Mouse (Mus musculus) kidney, embryonic 14.5 days (tissue): ENCODE results near the gene Esrra. TPM values are rescaled to one million over a fixed set of nuclear protein-coding genes. Genes with fewer than 3 reads are reported as not detected.
A peak's percentile ranks its signal among the peaks of the same experiment; 100 is the strongest.
"Not testable (repeated sequence)": the region's sequence is repeated elsewhere in the genome, so short reads cannot be mapped to it uniquely, and the experiment has no call there.

Experiments used
- ATAC-seq: fragments of 200-750 bp; cut with Nextera tagmentation; 2 replicates; pipeline ENCODE4 v1.8.0; 2017; ENCODE audit warnings: moderate number of reproducible peaks, mild to moderate bottlenecking, moderate TSS enrichment, moderate library complexity; ENCODE audit not compliant: low FRiP score, low TSS enrichment
- H3K27ac ChIP-seq: fragments of 300-500 bp; sonication (generic); 2 replicates; pipeline ENCODE4 v1.5.1; 2014; ENCODE audit warnings: low read depth, mild to moderate bottlenecking, low read length, moderate library complexity, mixed read lengths
- H3K27me3 ChIP-seq: fragments of 300-500 bp; sonication (generic); 2 replicates; pipeline ENCODE4 v1.6.1; 2014; ENCODE audit warnings: mild to moderate bottlenecking, low read length; ENCODE audit not compliant: control insufficient read depth, insufficient read depth
- H3K36me3 ChIP-seq: fragments of 300-500 bp; sonication (generic); 2 replicates; pipeline ENCODE4 v1.6.1; 2014; ENCODE audit warnings: low read length, mixed read lengths; ENCODE audit not compliant: control insufficient read depth, insufficient read depth
- H3K4me1 ChIP-seq: fragments of 300-500 bp; sonication (generic); 2 replicates; pipeline ENCODE4 v1.6.1; 2014; ENCODE audit warnings: low read length, mixed read lengths; ENCODE audit not compliant: control insufficient read depth, insufficient read depth
- H3K4me2 ChIP-seq: fragments of 300-500 bp; sonication (generic); replicated peaks from 2 replicates; pipeline ENCODE4 v1.6.1; 2014; ENCODE audit warnings: low read depth, mild to moderate bottlenecking, low read length
- H3K4me3 ChIP-seq: fragments of 300-500 bp; sonication (generic); 2 replicates; pipeline ENCODE4 v1.5.1; 2014; ENCODE audit warnings: mild to moderate bottlenecking, low read length
- H3K9ac ChIP-seq: fragments of 300-500 bp; sonication (generic); 2 replicates; pipeline ENCODE4 v1.6.1; 2014; ENCODE audit warnings: low read depth, mild to moderate bottlenecking, low read length, moderate library complexity
- H3K9me3 ChIP-seq: fragments of 300-500 bp; sonication (generic); 2 replicates; pipeline ENCODE4 v1.6.1; 2016; ENCODE audit warnings: low read length; ENCODE audit not compliant: control insufficient read depth
- WGBS: fragments of 180-500 bp; shearing (Covaris S2); extraction: QIAGEN DNeasy Blood & Tissue Kit; methylation state at CpG from one replicate; pipeline ENCODE4 v1.1.7; 2014; 5-methylcytosine and 5-hydroxymethylcytosine counted together
- polyA plus RNA-seq: library from polyadenylated mRNA; unstranded; fragments of >200 nt; fragmentation: Nextera tagmentation; extraction: Ambion mirVana; gene quantifications from 2 replicates; pipeline ENCODE4 v1.2.1, GENCODE M21; 2014

The Esrra gene
- polyA plus RNA-seq, 1 experiment from 2014 or later: 5.2 TPM

DNA sequence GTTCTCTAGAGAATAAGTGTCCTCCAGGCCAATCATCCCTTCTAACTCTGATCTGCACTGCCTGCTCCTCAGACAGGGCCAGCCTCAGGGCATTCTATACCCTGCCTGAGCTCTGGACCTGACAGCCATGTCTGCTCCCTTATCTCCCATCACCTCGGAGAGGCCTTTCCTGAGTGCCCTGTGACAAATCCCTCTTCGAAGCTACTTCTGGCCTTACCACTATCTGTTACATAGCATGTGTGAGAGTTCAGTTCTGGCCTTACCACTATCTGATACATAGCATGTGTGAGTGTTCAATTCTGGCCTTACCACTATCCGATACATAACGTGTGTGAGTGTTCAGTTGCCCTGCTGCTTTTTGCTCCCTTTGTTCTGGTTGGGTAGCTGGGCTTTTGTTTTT lies 6.3 kb downstream of the Esrra start:
- peaks cover 30% of the 10 kb centered on the region for H3K36me3 ChIP-seq
- H3K27ac ChIP-seq: no peak overlapping the region
- no peak overlapping the region for H3K4me2 ChIP-seq
- H3K9ac ChIP-seq: no peak overlapping the region
- H3K4me3 ChIP-seq: no peak overlapping the region
- peaks cover 13% of the 10 kb centered on the region for H3K4me1 ChIP-seq
- no peak for ATAC-seq
- WGBS: 82% methylated on average over 4 of the region's 4 CpGs
- H3K27me3 ChIP-seq: no peaks in the 10 kb centered on the region
- no peaks in the 10 kb centered on the region for H3K9me3 ChIP-seq

DNA sequence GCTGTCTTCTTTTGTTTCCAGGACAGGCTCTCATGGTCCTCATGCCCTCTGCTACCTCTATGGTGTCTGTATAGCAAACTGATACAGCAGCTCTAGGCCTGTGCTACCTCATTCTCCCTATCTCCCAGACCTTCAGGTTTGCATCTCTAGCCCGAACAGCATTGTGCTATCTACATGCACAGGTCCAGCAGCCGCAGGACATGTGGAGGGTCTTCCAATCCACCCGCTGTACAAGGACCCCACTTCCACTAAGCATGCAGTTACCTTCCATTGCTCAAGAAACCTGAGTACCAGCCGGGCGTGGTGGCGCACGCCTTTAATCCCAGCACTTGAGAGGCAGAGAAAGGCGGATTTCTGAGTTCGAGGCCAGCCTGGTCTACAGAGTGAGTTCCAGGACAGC lies 7.1 kb downstream of the Esrra start:
- no peak overlapping the region for H3K4me3 ChIP-seq
- no peak for ATAC-seq

DNA sequence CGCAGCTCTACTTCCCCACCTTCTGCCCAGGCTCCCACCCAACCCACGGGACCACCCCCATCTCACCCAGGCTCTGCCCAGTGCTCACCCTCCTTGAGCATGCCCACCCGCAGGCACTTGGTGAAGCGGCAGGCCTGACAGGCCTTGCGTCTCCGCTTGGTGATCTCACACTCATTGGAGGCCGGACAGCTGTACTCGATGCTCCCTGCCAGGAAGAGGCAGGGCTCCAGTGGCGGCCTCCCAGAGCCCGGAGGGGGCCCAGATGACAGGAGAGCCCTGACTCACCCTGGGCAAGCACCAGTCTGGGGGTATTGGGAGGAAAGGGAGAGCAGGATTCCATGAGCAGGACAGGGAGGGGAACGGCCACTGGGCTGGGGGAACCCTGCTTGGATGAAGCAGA lies 7.6 kb downstream of the Esrra start:
- no peak for ATAC-seq
- Histone ChIP-seq H3K4me1 (peaks cover 7% of the 10 kb centered on the region; the same call in 1 of the 2 replicates), H3K4me3 (no peak overlapping the region), H3K9me3 (no peaks in the 10 kb centered on the region), H3K27ac (no peak overlapping the region), H3K9ac (no peak overlapping the region), H3K27me3 (no peaks in the 10 kb centered on the region), H3K36me3 (peaks cover 30% of the 10 kb centered on the region), H3K4me2 (no peak overlapping the region)
- 86% methylated on average over 11 of the region's 11 CpGs for WGBS

More for the DNA sequence above, 7.1 kb downstream of the Esrra start:
- Histone ChIP-seq H3K4me2 (no peak overlapping the region), H3K27me3 (no peaks in the 10 kb centered on the region), H3K27ac (no peak overlapping the region), H3K9ac (no peak overlapping the region), H3K36me3 (peaks cover 30% of the 10 kb centered on the region), H3K4me1 (peaks cover 7% of the 10 kb centered on the region; the same call in 1 of the 2 replicates), H3K9me3 (no peaks in the 10 kb centered on the region)
- WGBS: 93% methylated on average over 9 of the region's 9 CpGs

DNA sequence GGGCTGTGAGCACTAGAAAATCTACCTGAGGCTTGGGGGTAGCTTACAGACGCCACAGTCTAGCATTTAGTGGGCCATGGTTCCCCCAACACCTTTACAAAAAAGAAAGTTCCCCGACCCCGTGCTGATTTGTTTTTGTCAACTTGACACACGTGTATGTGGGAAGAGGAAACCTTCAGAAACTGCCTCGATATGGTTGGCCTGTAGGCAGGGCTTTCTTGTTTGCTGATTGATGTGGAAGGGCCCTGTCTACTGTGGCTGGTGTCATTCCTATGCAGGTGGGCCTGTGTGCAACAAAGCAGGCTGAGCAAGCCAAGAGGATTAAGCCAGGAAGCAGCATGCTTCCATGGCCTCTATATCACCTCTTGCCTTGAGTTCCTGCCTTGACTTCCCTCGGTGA lies 8.6 kb downstream of the Esrra start:
- no peak overlapping the region for H3K4me2 ChIP-seq
- no peak overlapping the region for H3K27ac ChIP-seq
- no peak overlapping the region for H3K9ac ChIP-seq
- no peaks in the 10 kb centered on the region for H3K27me3 ChIP-seq
- WGBS: 88% methylated on average over 6 of the region's 6 CpGs
- ATAC-seq: no peak
- H3K36me3 ChIP-seq: peaks cover 30% of the 10 kb centered on the region
- peaks cover 14% of the 10 kb centered on the region; the same call in 1 of the 2 replicates for H3K4me1 ChIP-seq
- no peak overlapping the region for H3K4me3 ChIP-seq
- no peaks in the 10 kb centered on the region for H3K9me3 ChIP-seq

DNA sequence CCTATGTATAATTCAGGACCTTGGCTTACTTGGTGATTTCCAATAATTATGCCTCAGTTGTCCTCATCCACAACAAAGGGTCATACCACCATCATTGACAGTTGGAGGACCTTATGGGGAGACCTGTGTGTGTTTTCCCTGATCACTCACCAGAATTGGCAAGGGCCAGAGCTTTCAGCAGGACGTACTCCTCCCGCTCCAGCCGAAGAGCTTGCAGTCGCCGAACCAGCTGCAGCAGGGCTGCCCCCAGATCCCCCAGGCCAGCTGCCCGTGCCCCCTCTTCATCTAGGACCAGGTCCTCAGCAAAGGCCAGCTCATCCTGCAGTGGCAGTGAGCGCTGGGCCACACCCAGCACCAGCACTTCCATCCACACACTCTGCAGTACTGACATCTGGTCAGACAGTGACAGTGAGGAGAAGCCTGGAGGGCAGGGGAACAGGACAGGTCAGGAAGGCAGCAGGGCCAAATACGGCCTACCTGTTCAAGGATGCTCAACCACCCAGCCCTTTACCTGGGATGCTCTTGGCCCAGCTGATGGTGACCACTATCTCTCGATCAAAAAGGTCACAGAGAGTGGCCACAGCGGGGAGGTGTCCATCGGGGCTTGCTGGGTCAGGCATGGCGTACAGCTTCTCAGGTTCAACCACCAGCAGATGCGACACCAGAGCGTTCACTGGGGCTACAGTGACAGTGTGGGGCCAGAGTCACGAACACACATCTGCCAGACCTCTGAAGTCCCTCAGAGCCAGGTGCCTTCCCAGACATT lies 9.2 kb downstream of the Esrra start:
- H3K4me1 ChIP-seq: peaks cover 20% of the 10 kb centered on the region; the same call in 1 of the 2 replicates
- no peak for ATAC-seq
- 94% methylated on average over 15 of the region's 15 CpGs for WGBS
- no peaks in the 10 kb centered on the region for H3K9me3 ChIP-seq
- peaks cover 30% of the 10 kb centered on the region for H3K36me3 ChIP-seq
- no peak overlapping the region for H3K4me2 ChIP-seq
- no peak overlapping the region for H3K4me3 ChIP-seq
- no peak overlapping the region for H3K27ac ChIP-seq
- no peaks in the 10 kb centered on the region for H3K27me3 ChIP-seq
- H3K9ac ChIP-seq: no peak overlapping the region

DNA sequence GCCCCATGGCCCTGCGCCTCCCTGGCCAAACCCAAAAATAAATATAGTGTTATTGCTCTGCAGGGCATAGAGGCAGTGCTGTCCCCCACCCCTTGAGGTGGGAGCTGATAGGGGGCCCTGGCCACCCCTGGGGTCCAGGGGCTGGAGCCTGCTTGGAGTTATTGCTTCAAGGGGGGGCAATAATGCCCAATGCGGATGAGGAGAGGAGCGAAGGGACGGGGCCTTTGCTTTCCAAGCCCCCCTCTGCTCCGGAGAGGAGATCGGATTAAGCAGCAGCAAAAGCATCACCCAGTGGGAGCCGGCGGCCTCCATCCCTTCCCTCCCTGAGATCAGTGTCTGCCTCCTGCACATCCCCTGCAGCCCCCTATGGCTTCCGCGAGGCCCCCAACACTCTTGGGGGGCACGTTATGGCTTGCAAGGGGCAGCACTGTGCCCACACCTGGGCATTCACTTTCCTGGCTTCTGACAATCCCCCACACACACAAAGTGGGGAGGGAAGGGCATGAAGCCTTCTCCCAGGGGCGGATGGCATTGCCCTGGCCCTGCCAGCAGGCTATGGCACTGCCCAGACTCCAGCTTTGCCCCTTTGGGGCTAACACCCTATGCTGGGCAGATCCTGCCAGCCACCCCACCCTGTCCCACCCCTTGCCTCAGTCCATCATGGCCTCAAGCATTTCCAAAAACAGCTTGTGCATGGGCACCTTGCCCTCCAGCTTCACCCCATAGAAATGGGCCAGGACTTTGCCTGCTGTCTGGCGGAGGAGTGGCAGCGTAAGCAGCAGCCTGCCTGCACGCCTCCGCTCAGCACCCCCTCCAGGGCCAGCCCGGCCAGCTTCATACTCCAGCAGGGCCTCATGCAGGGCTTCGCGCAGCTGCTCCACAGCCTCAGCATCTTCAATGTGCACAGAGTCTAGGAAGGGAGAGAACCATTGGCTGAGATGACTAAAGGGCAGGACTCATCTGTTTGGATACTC lies 10.2 kb downstream of the Esrra start:
- Histone ChIP-seq H3K4me1 (peaks cover 21% of the 10 kb centered on the region; the same call in 1 of the 2 replicates), H3K9ac (peak overlapping the region; percentile 40), H3K27me3 (no peaks in the 10 kb centered on the region), H3K4me2 (peak overlapping the region; percentile 88), H3K36me3 (peaks cover 40% of the 10 kb centered on the region), H3K4me3 (peak overlapping the region; percentile 73), H3K27ac (no peak overlapping the region), H3K9me3 (no peaks in the 10 kb centered on the region)
- 88% methylated on average over 19 of the region's 19 CpGs for WGBS
- ATAC-seq: no peak

DNA sequence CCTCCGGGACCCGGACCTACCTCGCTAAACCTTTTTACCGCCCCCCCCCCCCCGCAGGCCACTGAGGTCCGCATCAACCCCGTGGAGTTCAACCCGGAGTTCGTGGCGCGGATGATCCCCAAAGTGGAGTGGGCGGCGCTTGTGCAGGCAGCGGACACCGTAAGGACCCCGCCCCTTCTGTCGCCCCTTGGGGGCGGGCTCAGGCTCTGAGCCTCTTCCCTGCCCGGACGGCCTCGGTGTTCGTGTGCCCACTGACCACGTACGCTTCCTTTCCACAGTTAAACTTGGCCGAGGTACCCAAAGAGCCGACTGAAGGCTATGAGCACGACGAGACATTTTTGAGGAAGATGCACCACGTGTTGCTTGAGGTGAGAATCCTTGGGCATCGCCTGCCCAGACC lies 11.3 kb downstream of the Esrra start:
- H3K4me1 ChIP-seq: peaks cover 21% of the 10 kb centered on the region; the same call in 1 of the 2 replicates
- not testable (repeated sequence) for H3K9me3 ChIP-seq, H3K27me3 ChIP-seq
- peak overlapping the region; percentile 88 for H3K4me2 ChIP-seq
- peak overlapping the region; percentile 72 for H3K9ac ChIP-seq
- H3K36me3 ChIP-seq: peaks cover 48% of the 10 kb centered on the region
- H3K4me3 ChIP-seq: peak overlapping the region; percentile 73
- WGBS: under 1% methylated on average over 30 of the region's 30 CpGs
- peak; percentile 12; the same call in 1 of the 2 replicates for ATAC-seq
- H3K27ac ChIP-seq: peak overlapping the region; percentile 93

DNA sequence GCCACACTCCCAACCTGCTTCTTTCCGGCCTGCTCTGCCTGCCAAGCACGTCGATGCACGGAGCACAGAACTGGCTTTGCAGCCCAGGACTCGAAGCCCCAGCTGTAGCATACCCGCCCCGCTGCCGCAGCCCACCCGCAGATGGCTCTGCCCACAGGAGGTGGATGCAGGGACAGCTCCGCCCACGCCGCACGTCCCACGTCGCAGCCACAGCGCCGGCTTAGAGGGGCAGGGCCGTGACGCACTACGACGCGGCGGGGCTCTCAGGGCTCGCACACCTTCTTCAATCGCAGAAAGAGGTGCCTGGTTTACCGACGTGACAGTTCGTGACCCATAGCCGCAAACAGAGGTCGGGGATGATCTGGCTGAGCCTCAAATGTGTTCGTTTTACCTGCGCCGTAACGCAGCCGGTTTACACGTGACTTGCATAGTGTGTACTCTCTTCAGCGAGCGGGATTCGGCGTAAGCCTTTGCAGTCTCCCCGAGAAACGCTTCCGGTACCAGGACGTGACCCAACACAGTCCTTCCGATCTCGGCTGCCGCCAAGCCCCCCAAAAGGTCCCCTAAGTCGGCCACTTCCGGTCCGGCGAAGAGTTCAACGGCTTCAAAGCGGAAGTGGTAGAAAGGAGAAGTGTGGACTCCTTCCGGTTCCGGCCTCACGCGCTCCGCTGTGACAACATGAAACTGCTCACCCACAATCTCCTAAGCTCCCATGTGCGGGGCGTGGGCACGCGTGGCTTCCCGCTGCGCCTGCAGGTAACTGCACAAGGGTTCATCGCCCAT lies 11.9 kb downstream of the Esrra start, which contains the start of the genes Trmt112 and Prdx5:
Trmt112 (plus strand) TSS at position 192 of the 783 bp plus-strand sequence.
Prdx5 (minus strand) TSS at position 600 of the 783 bp plus-strand sequence.
- Histone ChIP-seq H3K4me3 (peak within 1 kb of the TSS; percentile 73), H3K27me3 (no peaks in the 10 kb centered on the region), H3K4me2 (peak within 1 kb of the TSS; percentile 88), H3K4me1 (peaks cover 21% of the 10 kb centered on the region; the same call in 1 of the 2 replicates), H3K9me3 (no peaks in the 10 kb centered on the region), H3K9ac (peak within 1 kb of the TSS; percentile 72), H3K36me3 (peaks cover 53% of the 10 kb centered on the region), H3K27ac (peak within 1 kb of the TSS; percentile 93)
- peak; percentile 87 for ATAC-seq
- under 1% methylated on average over 65 of the region's 65 CpGs for WGBS
